Mouse (Mus musculus) adrenal gland, adult (tissue): ENCODE data around the gene Tmem51.
A peak's percentile ranks its signal among the peaks of the same experiment; 100 is the strongest.
"Not testable (repeated sequence)": the region's sequence is repeated elsewhere in the genome, so short reads cannot be mapped to it uniquely, and the experiment has no call there.

Source experiments
- DNase-seq, 2 experiments: peaks; one replicate each; pipeline ENCODE4 v3.0.0; 2022 to 2023; ENCODE audit warnings: low spot score in 1 of 2; ENCODE audit not compliant: inconsistent age in 2 of 2

Gene Tmem51

GRCm38 (mm10) chr4:142060455-142061378 is 23.4 kb downstream of the Tmem51 start:
- DNase-seq, result no peak

- DNase-seq, result no peak
Measured at GRCm38 (mm10) chr4:142059841-142060193, 24.3 kb downstream of the Tmem51 start.

- DNase-seq, result no peak
Measured at GRCm38 (mm10) chr4:142059113-142059840, 24.8 kb downstream of the Tmem51 start.

- no peak for DNase-seq
Measured at GRCm38 (mm10) chr4:142057529-142058216, 26.4 kb downstream of the Tmem51 start.

GRCm38 (mm10) chr4:142055600-142055999 is 28.5 kb downstream of the Tmem51 start:
- DNase-seq, result no peak

GRCm38 (mm10) chr4:142054580-142054979 is 29.5 kb downstream of the Tmem51 start:
- no peak for DNase-seq

GRCm38 (mm10) chr4:142053661-142054448 is 30.2 kb downstream of the Tmem51 start:
- DNase-seq, result peak in 1 of 2 experiments; percentile 45

- DNase-seq, result no peak
Measured at GRCm38 (mm10) chr4:142053261-142053660, 30.8 kb downstream of the Tmem51 start.

- no peak for DNase-seq
Measured at GRCm38 (mm10) chr4:142052391-142053132, 31.5 kb downstream of the Tmem51 start.

GRCm38 (mm10) chr4:142051883-142052282 is 32.2 kb downstream of the Tmem51 start:
- DNase-seq, result not testable (repeated sequence)

GRCm38 (mm10) chr4:142049963-142050362 is 34.1 kb downstream of the Tmem51 start:
- no peak for DNase-seq

GRCm38 (mm10) chr4:142048391-142048790 is 35.7 kb downstream of the Tmem51 start:
- DNase-seq, result no peak

- DNase-seq, result peak in 1 of 2 experiments; percentile 47
Measured at GRCm38 (mm10) chr4:142047005-142047404, 37.1 kb downstream of the Tmem51 start.

- no peak for DNase-seq
Measured at GRCm38 (mm10) chr4:142046496-142046895, 37.6 kb downstream of the Tmem51 start.

- no peak for DNase-seq
Measured at GRCm38 (mm10) chr4:142045595-142046163, 38.4 kb downstream of the Tmem51 start.

- DNase-seq, result no peak
Measured at GRCm38 (mm10) chr4:142044452-142044851, 39.7 kb downstream of the Tmem51 start.

GRCm38 (mm10) chr4:142039662-142040353 is 44.3 kb downstream of the Tmem51 start:
- DNase-seq, result no peak

GRCm38 (mm10) chr4:142037897-142038296 is 46.2 kb downstream of the Tmem51 start:
- no peak for DNase-seq

- DNase-seq, result peak; percentile 22 to 59
Measured at GRCm38 (mm10) chr4:142028533-142028932, 55.6 kb downstream of the Tmem51 start.
